Mouse (Mus musculus) heart, embryonic 10.5 days (tissue): ENCODE results near the gene Slc2a4. TPM values are rescaled to one million over a fixed set of nuclear protein-coding genes. Genes with fewer than 3 reads are reported as not detected.

Source experiments
- DNase-seq: peaks from one replicate; pipeline ENCODE4 v3.0.0-alpha.2; 2017; ENCODE audit warnings: low spot score
- H3K27ac ChIP-seq: fragments of 300-500 bp; sonication (generic); 2 replicates; pipeline ENCODE4 v1.5.1; 2016; ENCODE audit warnings: mild to moderate bottlenecking
- H3K27me3 ChIP-seq: fragments of 300-500 bp; sonication (generic); 2 replicates; pipeline ENCODE4 v1.6.1; 2016; ENCODE audit warnings: mild to moderate bottlenecking; ENCODE audit not compliant: poor library complexity, insufficient read depth, severe bottlenecking
- H3K36me3 ChIP-seq: fragments of 300-500 bp; sonication (generic); 2 replicates; pipeline ENCODE4 v1.6.1; 2016; ENCODE audit warnings: mild to moderate bottlenecking, moderate library complexity
- H3K4me1 ChIP-seq: fragments of 300-500 bp; sonication (generic); 2 replicates; pipeline ENCODE4 v1.6.1; 2016; ENCODE audit warnings: mild to moderate bottlenecking
- H3K4me3 ChIP-seq: fragments of 300-500 bp; sonication (generic); 2 replicates; pipeline ENCODE4 v1.5.1; 2016; ENCODE audit warnings: mild to moderate bottlenecking, moderate library complexity
- H3K9me3 ChIP-seq: fragments of 300-500 bp; sonication (generic); 2 replicates; pipeline ENCODE4 v1.6.1; 2016; ENCODE audit warnings: mild to moderate bottlenecking, moderate library complexity
- WGBS: fragments of 180-500 bp; shearing (Covaris S2); methylation state at CpG from one replicate; pipeline ENCODE4 v1.1.7; 2016; 5-methylcytosine and 5-hydroxymethylcytosine counted together
- microRNA-seq: library from miRNA; unstranded; fragments of <30 nt; microRNA quantifications from one replicate; pipeline ENCODE4, GENCODE M21; 2017
- polyA plus RNA-seq: library from polyadenylated mRNA; unstranded; fragments of >200 nt; fragmentation: Nextera tagmentation; extraction: Ambion mirVana; gene quantifications from 2 replicates; pipeline ENCODE4 v1.2.1, GENCODE M21; 2016

Slc2a4 gene
- polyA plus RNA-seq, 1 experiment from 2014 or later: 17.8 TPM

- peaks cover 42% of the 10 kb centered on the region for H3K4me1 ChIP-seq
- H3K36me3 ChIP-seq: no peaks in the 10 kb centered on the region
- H3K9me3 ChIP-seq: no peaks in the 10 kb centered on the region
- H3K27me3 ChIP-seq: no peaks in the 10 kb centered on the region
- no peak for DNase-seq
- peak within 1 kb of the TSS; percentile 36; the same call in 1 of the 2 replicates for H3K27ac ChIP-seq
- H3K4me3 ChIP-seq: no peak within 1 kb of the TSS
- 67% methylated on average over 4 of the region's 4 CpGs for WGBS
Observed at GRCm38 (mm10) chr11:69895291-69895690, 52.7 kb downstream of the Slc2a4 start, which contains the start of gene Acap1. Acap1 (minus strand) TSS chr11:69895539.

GRCm38 (mm10) chr11:69894671-69895070 is 53.3 kb downstream of the Slc2a4 start:
- H3K27ac ChIP-seq: no peak overlapping the region

More at GRCm38 (mm10) chr11:69894671-69895070, 53.3 kb downstream of the Slc2a4 start:
- 74% methylated on average over 5 of the region's 5 CpGs for WGBS
- Histone ChIP-seq H3K4me1 (peaks cover 43% of the 10 kb centered on the region), H3K36me3 (no peaks in the 10 kb centered on the region), H3K27me3 (no peaks in the 10 kb centered on the region), H3K4me3 (no peak overlapping the region), H3K9me3 (no peaks in the 10 kb centered on the region)
- DNase-seq: no peak

Small RNAs within 50 kb of the gene (microRNA-seq; reads per million reads assigned to microRNA genes)
- not detected for gene Gm44349

Other genes starting within 250 kb of the Slc2a4 start
- 24.9 and 29.6 TPM in 2 replicates for gene Polr2a, start 189.6 kb downstream of the Slc2a4 start, polyA plus RNA-seq
- 0.16 TPM in 1 of 2 replicates, not detected in the other for gene Slc35g3, start 186.2 kb downstream of the Slc2a4 start, polyA plus RNA-seq
- gene Zbtb4, start 182.3 kb downstream of the Slc2a4 start, polyA plus RNA-seq: 1.7 and 2.4 TPM in 2 replicates
- gene Chrnb1, start 152.2 kb downstream of the Slc2a4 start, polyA plus RNA-seq: 3.9 and 4.9 TPM in 2 replicates
- 0.97 and 1.1 TPM in 2 replicates for gene Fgf11, start 146.3 kb downstream of the Slc2a4 start, polyA plus RNA-seq
- gene Tmem102, start 142.6 kb downstream of the Slc2a4 start, polyA plus RNA-seq: 1.5 and 1.8 TPM in 2 replicates
- not detected in 2 replicates for gene Gm39566, start 132.9 kb downstream of the Slc2a4 start, polyA plus RNA-seq
- 0.08 TPM in 1 of 2 replicates, not detected in the other for gene Spem2, start 129.7 kb downstream of the Slc2a4 start, polyA plus RNA-seq
- not detected in 2 replicates for gene Spem1, start 126.0 kb downstream of the Slc2a4 start, polyA plus RNA-seq
- 1.3 and 3.7 TPM in 2 replicates for gene Nlgn2, start 110.4 kb downstream of the Slc2a4 start, polyA plus RNA-seq
- gene Tmem256, start 109.7 kb downstream of the Slc2a4 start, polyA plus RNA-seq: 294 and 327 TPM in 2 replicates
- gene Plscr3, start 101.8 kb downstream of the Slc2a4 start, polyA plus RNA-seq: 72.7 and 74.5 TPM in 2 replicates
- gene Tnk1, start 89.5 kb downstream of the Slc2a4 start, polyA plus RNA-seq: 0.28 and 1.2 TPM in 2 replicates
- not detected in 2 replicates for gene Tmem95, start 70.2 kb downstream of the Slc2a4 start, polyA plus RNA-seq
- 5.0 and 6.2 TPM in 2 replicates for gene Kctd11, start 66.8 kb downstream of the Slc2a4 start, polyA plus RNA-seq
- gene Acap1, start 52.6 kb downstream of the Slc2a4 start, polyA plus RNA-seq: 10.6 and 16.2 TPM in 2 replicates
- gene 2810408A11Rik, start 47.2 kb downstream of the Slc2a4 start, polyA plus RNA-seq: 5.5 and 8.7 TPM in 2 replicates
- gene Neurl4, start 47.1 kb downstream of the Slc2a4 start, polyA plus RNA-seq: 8.3 and 12.7 TPM in 2 replicates
- gene Gps2, start 34.3 kb downstream of the Slc2a4 start, polyA plus RNA-seq: 55.2 and 69.4 TPM in 2 replicates
- gene Eif5a, start 26.2 kb downstream of the Slc2a4 start, polyA plus RNA-seq: 2,011 and 2,470 TPM in 2 replicates
- gene Ybx2, start 12.4 kb downstream of the Slc2a4 start, polyA plus RNA-seq: 1.8 and 2.1 TPM in 2 replicates
- gene Cldn7, start 16.6 kb upstream of the Slc2a4 start, polyA plus RNA-seq: 4.7 and 22.3 TPM in 2 replicates
- 20.5 and 23.8 TPM in 2 replicates for gene Ctdnep1, start 33.0 kb upstream of the Slc2a4 start, polyA plus RNA-seq
- gene Elp5, start 34.3 kb upstream of the Slc2a4 start, polyA plus RNA-seq: 135 and 147 TPM in 2 replicates
- gene Gabarap, start 43.0 kb upstream of the Slc2a4 start, polyA plus RNA-seq: 365 and 379 TPM in 2 replicates
- gene Phf23, start 47.6 kb upstream of the Slc2a4 start, polyA plus RNA-seq: 51.8 and 73.3 TPM in 2 replicates
- 29.5 and 40.3 TPM in 2 replicates for gene Dvl2, start 52.4 kb upstream of the Slc2a4 start, polyA plus RNA-seq
- gene Acadvl, start 67.2 kb upstream of the Slc2a4 start, polyA plus RNA-seq: 79.1 and 102 TPM in 2 replicates
- 5.7 and 9.3 TPM in 2 replicates for gene Dlg4, start 68.8 kb upstream of the Slc2a4 start, polyA plus RNA-seq
- 0.23 and 0.93 TPM in 2 replicates for gene Asgr1, start 105.9 kb upstream of the Slc2a4 start, polyA plus RNA-seq
- 0.17 and 1.1 TPM in 2 replicates for gene Asgr2, start 144.5 kb upstream of the Slc2a4 start, polyA plus RNA-seq
- gene Mgl2, start 182.1 kb upstream of the Slc2a4 start, polyA plus RNA-seq: 0.28 and 0.59 TPM in 2 replicates
- 0.31 TPM in 1 of 2 replicates, not detected in the other for gene Clec10a, start 208.0 kb upstream of the Slc2a4 start, polyA plus RNA-seq